Mouse (Mus musculus): ENCODE data around the gene Sft2d1. TPM values are rescaled to one million over a fixed set of nuclear protein-coding genes. Genes with fewer than 3 reads are reported as not detected.

Sft2d1 gene
- polyA plus RNA-seq, 1 experiment: 6.2 TPM

- Histone ChIP-seq H3K4me3 (replicated peaks) (no peak overlapping the region), H3K9me3 (ENCODE audit: control insufficient read depth, low read length) (no peaks in the 10 kb centered on the region), H3K27me3 (ENCODE audit: control insufficient read depth) (peaks cover 4% of the 10 kb centered on the region), H3K36me3 (ENCODE audit: control insufficient read depth) (no peaks in the 10 kb centered on the region), H3K4me1 (ENCODE audit: control insufficient read depth) (no peaks in the 10 kb centered on the region)
- TF ChIP-seq GATA1 (IDR thresholded peaks at IDR 0.05; ENCODE audit: low read length) (no peak), TAL1 (IDR thresholded peaks at IDR 0.05; ENCODE audit: low read length) (no peak)
Measured at GRCm38 (mm10) chr17:8347765-8348285, 36.9 kb downstream of the Sft2d1 start.

GRCm38 (mm10) chr17:8348941-8349340 is 38.0 kb downstream of the Sft2d1 start:
- Histone ChIP-seq H3K4me1 (ENCODE audit: control insufficient read depth) (no peaks in the 10 kb centered on the region), H3K9me3 (ENCODE audit: control insufficient read depth, low read length) (no peaks in the 10 kb centered on the region), H3K36me3 (ENCODE audit: control insufficient read depth) (no peaks in the 10 kb centered on the region), H3K4me3 (replicated peaks) (no peak overlapping the region), H3K27me3 (ENCODE audit: control insufficient read depth) (no peaks in the 10 kb centered on the region)
- TF ChIP-seq TAL1 (IDR thresholded peaks at IDR 0.05; ENCODE audit: low read length) (no peak), GATA1 (IDR thresholded peaks at IDR 0.05; ENCODE audit: low read length) (no peak)

- Histone ChIP-seq H3K27me3 (ENCODE audit: control insufficient read depth) (no peaks in the 10 kb centered on the region), H3K9me3 (ENCODE audit: control insufficient read depth, low read length) (no peaks in the 10 kb centered on the region), H3K4me1 (ENCODE audit: control insufficient read depth) (no peaks in the 10 kb centered on the region), H3K36me3 (ENCODE audit: control insufficient read depth) (no peaks in the 10 kb centered on the region), H3K4me3 (replicated peaks) (no peak overlapping the region)
- no peak for TF ChIP-seq TAL1 (IDR thresholded peaks at IDR 0.05; ENCODE audit: low read length)
Measured at GRCm38 (mm10) chr17:8351088-8351487, 40.2 kb downstream of the Sft2d1 start.

- no peak for TF ChIP-seq TAL1 (IDR thresholded peaks at IDR 0.05; ENCODE audit: low read length)
- no peak for TF ChIP-seq GATA1 (IDR thresholded peaks at IDR 0.05; ENCODE audit: low read length)
Measured at GRCm38 (mm10) chr17:8355692-8356091, 44.8 kb downstream of the Sft2d1 start, which contains the start of gene T2. TSS of gene T2 (plus strand) at chr17:8355992.

GRCm38 (mm10) chr17:8357498-8357897 is 46.6 kb downstream of the Sft2d1 start:
- TF ChIP-seq GATA1 (IDR thresholded peaks at IDR 0.05; ENCODE audit: low read length): no peak
- no peak for TF ChIP-seq TAL1 (IDR thresholded peaks at IDR 0.05; ENCODE audit: low read length)
- H3K4me1 ChIP-seq (ENCODE audit: control insufficient read depth): no peaks in the 10 kb centered on the region

More at GRCm38 (mm10) chr17:8355692-8356091, 44.8 kb downstream of the Sft2d1 start, which contains the start of gene T2:
- H3K9me3 ChIP-seq (ENCODE audit: control insufficient read depth, low read length): no peaks in the 10 kb centered on the region
- no peak within 1 kb of the TSS for H3K4me3 ChIP-seq (replicated peaks)
- H3K36me3 ChIP-seq (ENCODE audit: control insufficient read depth): no peaks in the 10 kb centered on the region
- H3K4me1 ChIP-seq (ENCODE audit: control insufficient read depth): no peaks in the 10 kb centered on the region
- no peaks in the 10 kb centered on the region for H3K27me3 ChIP-seq (ENCODE audit: control insufficient read depth)

GRCm38 (mm10) chr17:8360876-8361275 is 50.0 kb downstream of the Sft2d1 start:
- Histone ChIP-seq H3K27me3 (ENCODE audit: control insufficient read depth) (no peaks in the 10 kb centered on the region), H3K9me3 (ENCODE audit: control insufficient read depth, low read length) (no peaks in the 10 kb centered on the region), H3K36me3 (ENCODE audit: control insufficient read depth) (no peaks in the 10 kb centered on the region), H3K4me3 (replicated peaks) (no peak overlapping the region), H3K4me1 (ENCODE audit: control insufficient read depth) (no peaks in the 10 kb centered on the region)
- TF ChIP-seq GATA1 (IDR thresholded peaks at IDR 0.05; ENCODE audit: low read length): no peak
- no peak for TF ChIP-seq TAL1 (IDR thresholded peaks at IDR 0.05; ENCODE audit: low read length)

More at GRCm38 (mm10) chr17:8357498-8357897, 46.6 kb downstream of the Sft2d1 start:
- H3K4me3 ChIP-seq (replicated peaks): no peak overlapping the region
- no peaks in the 10 kb centered on the region for H3K36me3 ChIP-seq (ENCODE audit: control insufficient read depth)
- H3K9me3 ChIP-seq (ENCODE audit: control insufficient read depth, low read length): no peaks in the 10 kb centered on the region
- H3K27me3 ChIP-seq (ENCODE audit: control insufficient read depth): no peaks in the 10 kb centered on the region

- Histone ChIP-seq H3K36me3 (ENCODE audit: control insufficient read depth) (no peaks in the 10 kb centered on the region), H3K27me3 (ENCODE audit: control insufficient read depth) (no peaks in the 10 kb centered on the region), H3K4me3 (replicated peaks) (no peak overlapping the region), H3K4me1 (ENCODE audit: control insufficient read depth) (no peaks in the 10 kb centered on the region), H3K9me3 (ENCODE audit: control insufficient read depth, low read length) (no peaks in the 10 kb centered on the region)
- TF ChIP-seq TAL1 (IDR thresholded peaks at IDR 0.05; ENCODE audit: low read length) (no peak), GATA1 (IDR thresholded peaks at IDR 0.05; ENCODE audit: low read length) (no peak)
Measured at GRCm38 (mm10) chr17:8361281-8362103, 50.6 kb downstream of the Sft2d1 start.

GRCm38 (mm10) chr17:8367514-8368480 is 56.9 kb downstream of the Sft2d1 start:
- peaks cover 6% of the 10 kb centered on the region for H3K27me3 ChIP-seq (ENCODE audit: control insufficient read depth)
- no peak overlapping the region for H3K4me3 ChIP-seq (replicated peaks)
- H3K4me1 ChIP-seq (ENCODE audit: control insufficient read depth): peaks cover 7% of the 10 kb centered on the region
- H3K9me3 ChIP-seq (ENCODE audit: control insufficient read depth, low read length): no peaks in the 10 kb centered on the region
- no peak for TF ChIP-seq GATA1 (IDR thresholded peaks at IDR 0.05; ENCODE audit: low read length)
- no peak for TF ChIP-seq TAL1 (IDR thresholded peaks at IDR 0.05; ENCODE audit: low read length)
- H3K36me3 ChIP-seq (ENCODE audit: control insufficient read depth): no peaks in the 10 kb centered on the region

Data from erythroblast, embryonic 14.5 days (primary cell).